Mouse (Mus musculus) olfactory bulb, adult 2 months (tissue): ENCODE measurements around the gene Elf2.

Experiments used
- CTCF ChIP-seq: fragments of 200-500 bp; IDR thresholded peaks from 2 replicates; pipeline ENCODE4 v1.5.1; 2012; ENCODE audit warnings: low read depth, mild to moderate bottlenecking, low read length, moderate library complexity; ENCODE audit not compliant: insufficient read depth
- POLR2A ChIP-seq: fragments of 200-500 bp; IDR thresholded peaks from 2 replicates; pipeline ENCODE4 v1.6.1; 2012; ENCODE audit warnings: mild to moderate bottlenecking, low read depth, low read length, moderate library complexity; ENCODE audit not compliant: insufficient read depth

DNA sequence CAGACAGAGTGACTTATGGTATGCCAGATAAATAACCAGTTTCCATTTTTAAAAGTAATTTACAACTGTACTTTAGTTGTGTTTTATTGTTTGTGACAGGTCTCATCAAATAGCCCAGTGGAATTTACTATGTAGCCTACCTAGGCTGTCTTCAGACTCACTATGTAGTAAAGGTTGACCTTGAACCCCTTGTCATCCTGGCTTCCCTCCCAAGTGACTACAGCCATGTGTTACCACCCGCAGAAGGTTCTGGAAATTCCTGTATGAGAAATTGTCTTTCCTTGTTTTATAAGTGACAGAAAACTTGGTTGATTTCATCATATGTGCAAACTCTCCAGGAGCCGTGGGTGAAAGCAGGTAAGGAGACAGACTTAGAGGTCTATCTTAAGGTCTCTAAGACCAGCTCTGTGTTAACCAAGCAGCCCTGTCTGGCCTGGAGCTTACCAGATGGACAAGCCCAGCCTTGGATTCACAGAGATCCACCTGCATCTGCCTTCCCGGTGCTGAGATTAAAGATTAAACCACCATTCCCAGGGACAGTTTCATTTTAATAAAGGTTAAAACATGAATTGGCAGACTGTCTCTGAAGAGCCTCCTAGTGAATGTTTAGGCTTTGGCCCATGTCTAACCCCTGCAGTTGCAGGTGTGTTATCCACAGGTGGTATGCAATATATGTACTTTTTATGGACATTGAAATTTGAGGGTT is 108.1 kb downstream of the Elf2 start:
- TF ChIP-seq CTCF (no peak), POLR2A (no peak)
